Mouse (Mus musculus): ENCODE results near the gene Itpr2. TPM values are rescaled to one million over a fixed set of nuclear protein-coding genes. Genes with fewer than 3 reads are reported as not detected.

The Itpr2 gene
- polyA plus RNA-seq, 1 experiment from 2014 or later = 8.0 TPM

DNA sequence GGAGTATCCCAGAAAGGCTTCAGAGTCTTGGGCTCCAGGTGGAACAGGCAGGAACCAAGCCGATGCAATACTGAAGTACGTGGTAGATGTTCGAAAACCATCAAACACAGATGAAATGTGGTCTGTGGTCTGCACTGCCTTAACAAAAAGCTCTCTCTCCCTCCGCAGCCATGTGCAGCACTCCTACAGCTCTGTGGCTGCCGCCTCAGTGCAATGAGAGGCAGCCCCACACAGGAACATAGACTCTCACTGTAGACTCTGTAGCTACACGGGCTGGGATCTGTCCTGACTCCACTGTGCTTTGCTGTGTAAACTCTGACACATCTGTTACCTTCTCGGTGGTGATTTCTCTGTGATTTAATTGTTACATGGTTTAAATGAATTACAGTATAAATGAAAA is 218.0 kb downstream of the Itpr2 start:
- no peak overlapping the region for H3K9ac ChIP-seq
- H3K36me3 ChIP-seq = no peaks in the 10 kb centered on the region
- H3K4me1 ChIP-seq = no peaks in the 10 kb centered on the region; the same call in 1 of the 2 replicates
- H3K27ac ChIP-seq = no peak overlapping the region; the same call in 1 of the 2 replicates
- H3K4me2 ChIP-seq (replicated peaks) = no peak overlapping the region
- no peak overlapping the region for H3K4me3 ChIP-seq
- H3K9me3 ChIP-seq (replicated peaks) = no peaks in the 10 kb centered on the region
- H3K27me3 ChIP-seq = no peaks in the 10 kb centered on the region
- no peak for ATAC-seq (ENCODE audit: low FRiP score)
- 77% methylated on average over 7 of the region's 7 CpGs for WGBS

- Histone ChIP-seq H3K9ac (no peak overlapping the region), H3K4me2 (replicated peaks) (no peak overlapping the region), H3K9me3 (replicated peaks) (no peaks in the 10 kb centered on the region), H3K36me3 (no peaks in the 10 kb centered on the region), H3K4me1 (no peaks in the 10 kb centered on the region; the same call in 1 of the 2 replicates), H3K27ac (no peak overlapping the region), H3K4me3 (no peak overlapping the region), H3K27me3 (no peaks in the 10 kb centered on the region)
- ATAC-seq (ENCODE audit: low FRiP score) = no peak
- WGBS = 78% methylated on average over 7 of the region's 7 CpGs
Observed at GRCm38 (mm10) chr6:146282061-146282659, 219.9 kb downstream of the Itpr2 start.

DNA sequence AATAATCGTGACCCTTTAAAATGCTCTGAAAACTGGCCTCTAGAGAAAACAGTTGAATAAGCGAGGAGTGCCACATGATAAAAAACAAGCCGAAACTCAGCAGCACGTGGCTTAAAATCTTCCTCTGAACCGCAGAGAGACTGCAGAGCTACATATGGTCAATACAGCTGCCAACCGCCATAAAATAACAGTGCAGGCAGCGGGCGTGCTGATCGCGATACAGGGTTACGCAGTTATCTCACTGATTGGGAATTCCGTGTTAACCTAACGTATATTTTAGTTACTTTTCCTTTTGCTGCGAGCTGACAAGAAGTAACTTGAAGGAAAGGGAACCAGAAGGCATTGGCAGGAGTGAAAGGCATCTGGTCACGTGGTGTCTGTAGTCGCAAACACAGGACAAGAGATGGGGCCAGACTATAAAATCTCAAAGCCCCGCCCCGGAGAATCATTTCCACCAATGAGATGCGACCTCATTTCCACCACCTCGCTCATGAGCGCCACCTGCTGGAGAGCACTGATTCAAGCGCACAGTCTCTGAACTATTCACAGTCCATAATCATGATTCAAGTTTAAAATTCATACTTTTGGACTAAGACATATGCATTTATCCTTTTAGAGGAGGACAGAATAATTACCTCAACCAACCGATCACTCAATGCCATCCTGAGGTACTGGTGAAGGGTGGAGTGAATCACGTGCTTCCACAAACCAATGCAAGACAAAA is 220.7 kb downstream of the Itpr2 start:
- 91% methylated on average over 24 of the region's 24 CpGs for WGBS
- H3K36me3 ChIP-seq = no peaks in the 10 kb centered on the region
- no peak overlapping the region for H3K9ac ChIP-seq
- H3K9me3 ChIP-seq (replicated peaks) = no peaks in the 10 kb centered on the region
- H3K4me3 ChIP-seq = no peak overlapping the region
- H3K4me2 ChIP-seq (replicated peaks) = no peak overlapping the region
- H3K27me3 ChIP-seq = no peaks in the 10 kb centered on the region
- no peak for ATAC-seq (ENCODE audit: low FRiP score)
- no peak overlapping the region for H3K27ac ChIP-seq
- H3K4me1 ChIP-seq = no peaks in the 10 kb centered on the region; the same call in 1 of the 2 replicates

DNA sequence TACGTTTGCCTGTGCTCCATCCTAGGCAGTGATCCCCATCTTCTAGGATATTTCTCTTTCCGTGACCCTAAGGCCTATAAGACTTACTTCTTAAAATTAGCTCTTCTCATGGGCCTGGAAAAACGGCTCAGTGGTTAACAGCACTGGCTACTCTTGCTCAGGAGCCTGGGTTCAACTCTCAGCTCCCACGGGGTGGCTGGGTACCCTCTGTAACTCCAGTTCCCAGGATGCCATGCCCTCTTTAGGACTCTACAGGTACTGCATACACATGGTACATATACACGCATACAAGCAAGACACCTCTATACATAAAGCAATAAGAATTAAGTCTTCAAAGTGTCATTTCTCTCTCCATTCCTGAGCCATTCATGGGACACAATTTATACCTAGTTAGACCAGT is 228.8 kb downstream of the Itpr2 start:
- H3K36me3 ChIP-seq = no peaks in the 10 kb centered on the region
- H3K27me3 ChIP-seq = no peaks in the 10 kb centered on the region
- no peak overlapping the region for H3K27ac ChIP-seq
- H3K4me3 ChIP-seq = no peak overlapping the region
- ATAC-seq (ENCODE audit: low FRiP score) = no peak
- 86% methylated on average over 5 of the region's 5 CpGs for WGBS
- no peak overlapping the region for H3K9ac ChIP-seq
- no peaks in the 10 kb centered on the region for H3K9me3 ChIP-seq (replicated peaks)
- no peak overlapping the region for H3K4me2 ChIP-seq (replicated peaks)
- peaks cover 2% of the 10 kb centered on the region; the same call in 1 of the 2 replicates for H3K4me1 ChIP-seq

GRCm38 (mm10) chr6:146272253-146273036 is 229.6 kb downstream of the Itpr2 start:
- WGBS = 77% methylated on average over 5 of the region's 5 CpGs
- peak; percentile 46; the same call in 1 of the 2 replicates for ATAC-seq (ENCODE audit: low FRiP score)
- H3K4me2 ChIP-seq (replicated peaks) = no peak overlapping the region

DNA sequence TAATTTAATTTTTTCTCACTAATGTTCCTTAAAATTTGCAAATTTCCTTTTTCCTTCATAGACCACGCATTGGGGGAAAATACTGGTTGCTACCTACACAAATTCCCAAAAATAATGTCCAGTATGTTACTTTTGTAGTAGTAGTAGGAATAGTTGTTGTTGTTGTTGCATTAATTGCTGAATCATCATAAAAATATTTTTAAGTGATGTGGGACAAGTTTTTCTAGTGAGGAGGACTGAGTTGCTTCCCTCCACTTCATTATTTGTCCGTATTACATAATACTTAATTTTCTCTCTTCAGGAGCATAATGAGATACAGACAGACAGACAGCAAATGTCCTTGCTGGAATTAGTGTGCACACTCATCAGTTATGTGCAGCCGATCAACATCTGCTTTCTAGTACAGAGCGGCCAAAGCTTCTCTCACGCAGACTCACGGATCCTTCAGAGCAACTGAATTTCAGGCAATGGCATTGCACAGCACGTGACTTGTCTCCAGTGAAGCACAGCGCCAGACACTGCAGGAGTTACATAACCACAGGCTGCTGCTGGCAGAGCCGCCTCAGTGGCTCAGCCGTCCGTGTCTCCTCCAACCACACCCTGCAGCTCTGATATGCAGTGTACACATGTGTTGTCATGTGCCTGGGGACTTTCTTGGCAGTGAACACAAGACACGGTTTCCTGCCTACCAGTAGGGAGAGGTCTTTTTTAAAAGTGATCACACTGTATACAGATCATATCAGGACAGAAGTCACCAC is 231.1 kb downstream of the Itpr2 start:
- Histone ChIP-seq H3K4me2 (replicated peaks) (no peak overlapping the region), H3K27ac (no peak overlapping the region), H3K4me3 (no peak overlapping the region), H3K9ac (no peak overlapping the region), H3K4me1 (peaks cover 2% of the 10 kb centered on the region; the same call in 1 of the 2 replicates), H3K27me3 (no peaks in the 10 kb centered on the region), H3K9me3 (replicated peaks) (no peaks in the 10 kb centered on the region), H3K36me3 (no peaks in the 10 kb centered on the region)
- peak; percentile 83 for ATAC-seq (ENCODE audit: low FRiP score)
- 58% methylated on average over 12 of the region's 12 CpGs for WGBS

More at GRCm38 (mm10) chr6:146272253-146273036, 229.6 kb downstream of the Itpr2 start:
- Histone ChIP-seq H3K9ac (no peak overlapping the region), H3K9me3 (replicated peaks) (no peaks in the 10 kb centered on the region), H3K27ac (no peak overlapping the region), H3K4me1 (peaks cover 2% of the 10 kb centered on the region; the same call in 1 of the 2 replicates), H3K36me3 (no peaks in the 10 kb centered on the region), H3K4me3 (no peak overlapping the region), H3K27me3 (no peaks in the 10 kb centered on the region)

- Histone ChIP-seq H3K36me3 (no peaks in the 10 kb centered on the region), H3K27ac (no peak overlapping the region), H3K4me3 (no peak overlapping the region), H3K4me2 (replicated peaks) (no peak overlapping the region), H3K9ac (no peak overlapping the region), H3K4me1 (peaks cover 2% of the 10 kb centered on the region; the same call in 1 of the 2 replicates), H3K9me3 (replicated peaks) (no peaks in the 10 kb centered on the region), H3K27me3 (no peaks in the 10 kb centered on the region)
- WGBS = 39% methylated on average over 5 of the region's 5 CpGs
- ATAC-seq (ENCODE audit: low FRiP score) = no peak
Observed at GRCm38 (mm10) chr6:146270162-146270561, 231.9 kb downstream of the Itpr2 start.

GRCm38 (mm10) chr6:146269291-146269690 is 232.7 kb downstream of the Itpr2 start:
- H3K9ac ChIP-seq = no peak overlapping the region
- H3K9me3 ChIP-seq (replicated peaks) = no peaks in the 10 kb centered on the region
- no peak overlapping the region for H3K4me3 ChIP-seq
- no peaks in the 10 kb centered on the region for H3K27me3 ChIP-seq
- peaks cover 2% of the 10 kb centered on the region; the same call in 1 of the 2 replicates for H3K4me1 ChIP-seq
- no peaks in the 10 kb centered on the region for H3K36me3 ChIP-seq
- no peak for ATAC-seq (ENCODE audit: low FRiP score)
- WGBS = 96% methylated on average over 5 of the region's 5 CpGs
- H3K4me2 ChIP-seq (replicated peaks) = no peak overlapping the region
- no peak overlapping the region for H3K27ac ChIP-seq

- Histone ChIP-seq H3K36me3 (no peaks in the 10 kb centered on the region), H3K4me3 (no peak overlapping the region), H3K9ac (no peak overlapping the region), H3K27me3 (no peaks in the 10 kb centered on the region), H3K9me3 (replicated peaks) (peaks cover 3% of the 10 kb centered on the region; the same call in 1 of the 2 replicates), H3K4me1 (no peaks in the 10 kb centered on the region), H3K27ac (no peak overlapping the region), H3K4me2 (replicated peaks) (no peak overlapping the region)
- ATAC-seq (ENCODE audit: low FRiP score) = no peak
- WGBS = 89% methylated on average over 7 of the region's 7 CpGs
Observed at GRCm38 (mm10) chr6:146260674-146261376, 241.2 kb downstream of the Itpr2 start.

DNA sequence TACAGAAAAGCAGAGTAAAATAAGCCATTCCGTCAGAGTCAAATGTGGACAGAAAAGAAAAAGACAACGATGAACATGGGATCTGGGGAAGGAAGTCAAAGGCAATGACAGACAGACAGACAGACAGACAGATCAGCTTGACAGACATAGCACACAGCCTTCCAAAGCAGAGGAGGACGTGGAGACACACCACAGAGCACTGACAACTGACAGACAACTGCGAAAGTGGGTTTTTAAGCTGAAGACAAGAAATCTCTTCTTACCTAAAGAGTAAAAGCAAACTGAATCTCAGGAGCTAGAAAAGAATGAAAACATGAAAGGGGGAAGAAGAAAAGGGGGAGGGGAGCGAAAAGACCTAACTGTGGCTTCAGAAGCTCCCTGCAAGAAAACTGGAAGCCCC is 243.3 kb downstream of the Itpr2 start:
- 95% methylated on average over 5 of the region's 5 CpGs for WGBS
- Histone ChIP-seq H3K9me3 (replicated peaks) (peaks cover 3% of the 10 kb centered on the region; the same call in 1 of the 2 replicates), H3K9ac (no peak overlapping the region), H3K4me2 (replicated peaks) (no peak overlapping the region), H3K4me1 (no peaks in the 10 kb centered on the region), H3K27me3 (no peaks in the 10 kb centered on the region), H3K27ac (no peak overlapping the region), H3K4me3 (no peak overlapping the region), H3K36me3 (no peaks in the 10 kb centered on the region)
- no peak for ATAC-seq (ENCODE audit: low FRiP score)

DNA sequence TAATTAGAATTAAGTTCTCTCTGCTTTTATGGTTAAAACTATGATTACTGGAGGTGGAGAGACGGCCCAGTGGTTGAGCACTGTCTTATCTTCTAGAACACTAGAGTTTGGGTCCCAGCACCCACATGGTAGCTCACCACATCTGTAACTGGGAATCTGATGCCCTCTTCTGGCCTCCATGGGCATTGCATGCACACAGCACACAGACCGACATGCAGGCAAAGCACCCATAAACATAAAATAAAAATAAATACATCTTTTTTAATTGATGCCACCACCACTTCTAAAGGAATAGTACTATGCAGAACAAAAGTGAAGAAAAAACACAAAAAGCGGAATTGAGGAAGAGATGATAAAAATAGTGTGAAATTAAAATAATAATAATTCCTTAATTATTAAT is 243.8 kb downstream of the Itpr2 start:
- Histone ChIP-seq H3K4me2 (replicated peaks) (no peak overlapping the region), H3K4me1 (no peaks in the 10 kb centered on the region), H3K9me3 (replicated peaks) (peaks cover 3% of the 10 kb centered on the region; the same call in 1 of the 2 replicates), H3K9ac (no peak overlapping the region), H3K4me3 (no peak overlapping the region), H3K27ac (no peak overlapping the region), H3K36me3 (no peaks in the 10 kb centered on the region), H3K27me3 (no peaks in the 10 kb centered on the region)
- 90% methylated on average over 3 of the region's 3 CpGs for WGBS
- ATAC-seq (ENCODE audit: low FRiP score) = no peak

Data from hindbrain, embryonic 12.5 days (tissue).